Mouse (Mus musculus): Measurements from ENCODE around the gene Bpifb1. TPM values are rescaled to one million over a fixed set of nuclear protein-coding genes. Genes with fewer than 3 reads are reported as not detected.
A peak's percentile ranks its signal among the peaks of the same experiment; 100 is the strongest.
"Not testable (repeated sequence)": the region's sequence is repeated elsewhere in the genome, so short reads cannot be mapped to it uniquely, and the experiment has no call there.

The Bpifb1 gene
- not detected for total RNA-seq (2021)
- long read RNA-seq, experiment 1, result 0 reads
- long read RNA-seq, experiment 2, result 0 reads

- DNase-seq, result no peak
Measured at GRCm38 (mm10) chr2:154190546-154191258, at the start of gene Bpifb1. Gene Bpifb1, plus strand, starts transcription at chr2:154190818.

GRCm38 (mm10) chr2:154142580-154142979 lies 48.0 kb upstream of the Bpifb1 start, which contains the start of gene Bpifa1:
Gene Bpifa1, plus strand, starts transcription at chr2:154142880.
- no peak for DNase-seq

DNA sequence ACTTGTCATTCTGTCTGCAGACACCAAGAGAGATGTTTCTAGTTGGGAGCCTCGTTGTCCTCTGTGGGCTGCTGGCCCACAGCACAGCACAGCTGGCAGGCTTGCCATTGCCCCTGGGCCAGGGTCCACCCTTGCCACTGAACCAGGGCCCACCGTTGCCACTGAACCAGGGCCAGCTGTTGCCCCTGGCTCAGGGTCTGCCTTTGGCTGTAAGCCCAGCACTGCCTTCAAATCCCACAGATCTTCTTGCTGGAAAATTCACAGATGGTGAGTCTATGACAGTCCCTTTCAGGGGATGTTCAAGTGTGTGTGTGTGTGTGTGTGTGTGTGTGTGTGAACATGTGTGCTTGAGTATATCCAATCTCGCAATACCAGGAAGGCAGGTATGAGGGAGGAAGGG lies 46.9 kb upstream of the Bpifb1 start:
- no peak for DNase-seq

GRCm38 (mm10) chr2:154147496-154147895 lies 43.1 kb upstream of the Bpifb1 start:
- no peak for DNase-seq

DNA sequence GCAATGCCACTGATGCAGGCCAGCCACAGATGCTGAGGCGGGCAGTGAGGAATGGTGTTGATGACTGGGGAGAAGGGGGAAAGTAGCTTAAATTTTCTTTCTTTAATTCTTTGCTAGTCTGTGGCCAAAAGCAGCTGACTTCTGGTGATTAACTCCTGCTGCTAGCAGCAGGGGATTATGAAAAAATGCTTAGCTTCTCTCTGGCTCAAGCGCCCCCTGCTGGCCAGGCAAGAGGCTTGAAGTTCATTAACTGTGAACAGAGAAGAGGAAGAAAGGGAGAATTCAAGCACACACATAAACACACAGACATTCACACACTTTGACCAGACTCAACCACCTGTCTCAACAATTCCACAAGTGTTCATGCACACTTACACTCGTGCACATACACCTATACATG lies 32.2 kb upstream of the Bpifb1 start:
- DNase-seq, result peak; percentile 60

DNA sequence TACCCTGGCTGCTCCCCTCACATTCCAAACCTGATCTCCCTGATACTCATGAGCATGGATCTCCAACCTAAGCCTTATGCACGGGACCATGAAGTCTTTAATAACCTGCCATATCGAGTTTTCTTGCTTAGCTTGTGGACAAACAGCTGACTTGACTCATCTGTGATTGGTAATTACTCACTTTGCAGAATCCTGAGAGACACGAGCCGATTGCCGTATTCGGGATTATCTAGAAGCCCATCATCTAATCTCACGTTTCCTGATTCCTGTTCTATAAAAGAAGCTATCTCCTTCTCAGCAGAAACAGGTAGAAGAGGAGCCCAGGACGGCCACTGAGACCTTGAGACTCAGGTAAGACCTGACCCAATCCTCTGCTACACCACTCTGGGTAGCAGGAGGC lies 28.3 kb upstream of the Bpifb1 start, which contains the start of gene Bpifa5:
Gene Bpifa5 (plus strand): TSS at position 301 of the 400 bp plus-strand sequence.
- no peak for DNase-seq

DNA sequence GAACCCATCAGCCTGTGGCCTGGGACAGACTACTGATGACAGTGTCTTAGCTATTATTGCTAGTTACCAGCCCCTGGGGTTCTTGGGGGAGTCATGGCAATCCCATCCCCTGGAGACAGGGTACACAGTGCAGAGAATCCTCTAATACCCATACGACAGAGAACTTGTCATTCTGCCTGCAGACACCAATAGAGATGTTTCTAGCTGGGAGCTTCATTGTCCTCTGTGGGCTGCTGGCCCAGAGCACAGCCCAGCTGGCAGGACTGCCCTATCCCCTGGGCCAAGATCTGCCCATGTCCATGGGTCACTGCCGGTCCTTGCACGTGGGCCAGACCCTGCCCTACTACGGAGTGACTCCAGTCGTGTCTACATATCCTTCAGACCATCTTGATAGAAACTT lies 27.3 kb upstream of the Bpifb1 start:
- no peak for DNase-seq

DNA sequence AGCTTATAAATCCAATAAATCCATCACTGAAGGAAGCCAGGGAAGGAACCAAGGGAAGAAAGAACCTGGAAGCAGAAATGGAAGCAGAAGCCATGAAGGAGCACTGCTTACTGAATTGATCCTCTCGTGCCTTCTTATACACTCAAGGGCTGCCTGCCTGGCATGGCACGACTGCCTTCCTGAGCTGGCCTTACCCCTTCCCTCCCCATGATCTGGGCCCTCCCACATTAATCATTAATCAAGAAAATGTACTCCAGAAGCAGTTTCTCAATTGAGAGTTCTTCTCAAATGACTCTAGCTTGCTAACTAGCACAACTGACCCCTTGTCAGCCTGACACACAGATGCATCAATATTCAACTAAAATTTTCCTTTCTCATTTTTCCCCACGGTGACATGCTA lies 21.4 kb upstream of the Bpifb1 start:
- no peak for DNase-seq

GRCm38 (mm10) chr2:154171621-154172020 lies 19.0 kb upstream of the Bpifb1 start:
- no peak for DNase-seq

- peak; percentile 54 for DNase-seq
Measured at GRCm38 (mm10) chr2:154173313-154173712, 17.3 kb upstream of the Bpifb1 start.

GRCm38 (mm10) chr2:154181900-154182299 lies 8.7 kb upstream of the Bpifb1 start:
- not testable (repeated sequence) for DNase-seq

- DNase-seq, result not testable (repeated sequence)
Measured at GRCm38 (mm10) chr2:154183061-154183460, 7.6 kb upstream of the Bpifb1 start.

- no peak for DNase-seq
Measured at GRCm38 (mm10) chr2:154185319-154185718, 5.3 kb upstream of the Bpifb1 start.

- DNase-seq, result no peak
Measured at GRCm38 (mm10) chr2:154185748-154186147, 4.9 kb upstream of the Bpifb1 start.

GRCm38 (mm10) chr2:154187468-154187867 lies 3.1 kb upstream of the Bpifb1 start:
- DNase-seq, result peak; percentile 25

DNA sequence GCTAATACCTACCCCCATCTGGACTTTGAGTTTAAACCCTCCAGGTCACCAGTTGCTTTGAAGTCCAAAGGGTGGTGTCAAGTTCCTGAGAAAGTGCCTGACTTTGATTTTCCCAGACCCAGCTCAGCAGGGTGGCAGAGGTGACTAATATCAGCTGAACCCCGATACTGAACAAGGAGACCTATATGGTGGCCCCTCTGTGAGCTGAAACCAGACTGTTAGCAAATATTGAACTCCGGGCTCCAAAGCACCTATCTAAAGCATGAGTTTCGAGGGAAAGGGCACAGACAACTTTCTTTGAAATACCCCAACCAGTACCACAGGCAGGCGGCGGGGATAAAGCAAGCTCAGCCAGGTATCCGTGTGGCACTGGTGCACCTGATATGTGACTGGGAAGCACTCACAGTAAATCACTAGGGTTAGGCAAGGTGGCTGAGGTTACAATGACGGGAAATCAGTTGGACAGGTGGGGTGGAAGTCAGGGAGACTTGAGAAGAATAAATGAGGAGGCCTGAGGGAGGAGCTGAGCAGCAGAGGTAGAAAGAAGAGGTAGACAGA lies 662 bp upstream of the Bpifb1 start:
- no peak for DNase-seq

DNA sequence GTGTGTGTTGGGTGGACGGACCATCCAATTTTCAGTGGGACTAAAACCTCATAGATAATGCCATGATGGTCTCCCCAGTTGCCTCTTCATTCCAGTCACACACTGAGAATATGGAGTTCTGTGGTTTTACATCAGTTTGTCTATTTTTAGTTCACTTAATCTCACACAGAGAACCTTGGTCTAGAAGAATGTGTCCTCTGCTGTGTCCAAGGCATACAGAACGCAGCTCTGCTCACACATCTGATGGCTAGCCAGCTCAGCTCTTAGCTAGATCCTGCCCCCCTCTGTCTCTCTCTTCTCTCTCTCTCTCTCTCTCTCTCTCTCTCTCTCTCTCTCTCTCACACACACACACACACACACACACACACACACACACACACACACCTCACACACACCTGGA lies 1.5 kb downstream of the Bpifb1 start:
- DNase-seq, result no peak

GRCm38 (mm10) chr2:154193071-154193470 lies 2.5 kb downstream of the Bpifb1 start:
- no peak for DNase-seq

DNA sequence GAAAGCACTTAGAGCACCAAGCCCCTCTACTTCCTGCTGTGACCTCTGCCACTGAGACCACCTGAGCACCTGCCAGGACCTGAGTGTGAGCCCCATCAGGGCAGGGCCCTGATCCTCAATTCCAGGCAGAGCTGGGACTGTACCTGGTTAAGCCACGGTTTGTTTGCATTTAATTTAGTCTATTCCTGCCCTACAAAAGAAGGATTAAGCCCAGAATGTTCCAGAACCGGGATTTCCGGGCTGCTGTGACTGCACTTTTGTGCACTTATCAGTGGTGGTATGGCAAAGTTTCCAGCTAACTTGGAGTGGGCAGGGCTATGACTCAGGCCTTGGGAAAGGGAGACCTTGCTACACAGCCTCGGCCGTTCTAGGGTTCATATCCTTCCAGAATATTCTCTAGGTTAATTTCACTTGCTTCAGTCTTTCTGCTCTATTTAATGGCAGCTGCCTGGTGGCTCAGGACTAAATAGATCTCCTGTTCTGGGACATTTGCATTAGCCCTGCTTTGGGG lies 3.4 kb downstream of the Bpifb1 start:
- DNase-seq, result peak; percentile 41

- DNase-seq, result no peak
Measured at GRCm38 (mm10) chr2:154197036-154197435, 6.4 kb downstream of the Bpifb1 start.

DNA sequence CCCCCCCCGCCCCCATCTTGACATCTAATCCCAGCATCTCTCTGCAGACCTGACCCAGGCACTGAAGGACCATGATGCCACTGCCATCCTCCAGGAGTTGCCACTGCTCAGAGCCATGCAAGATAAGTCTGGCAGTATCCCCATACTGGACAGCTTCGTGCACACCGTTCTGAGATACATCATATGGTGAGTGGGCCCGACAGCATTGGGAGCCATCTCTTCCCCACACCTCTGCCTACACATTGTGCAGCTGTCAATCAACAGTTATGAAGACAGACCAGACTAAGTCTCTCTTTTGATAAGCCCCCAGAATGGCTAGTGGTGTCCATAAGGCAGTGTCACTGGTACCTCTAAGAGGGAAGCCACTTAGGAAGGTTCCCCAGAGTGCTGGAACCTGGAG lies 14.0 kb downstream of the Bpifb1 start:
- no peak for DNase-seq

GRCm38 (mm10) chr2:154206908-154207307 lies 16.3 kb downstream of the Bpifb1 start:
- peak; percentile 75 for DNase-seq

- DNase-seq, result no peak
Measured at GRCm38 (mm10) chr2:154209112-154209511, 18.5 kb downstream of the Bpifb1 start.

DNA sequence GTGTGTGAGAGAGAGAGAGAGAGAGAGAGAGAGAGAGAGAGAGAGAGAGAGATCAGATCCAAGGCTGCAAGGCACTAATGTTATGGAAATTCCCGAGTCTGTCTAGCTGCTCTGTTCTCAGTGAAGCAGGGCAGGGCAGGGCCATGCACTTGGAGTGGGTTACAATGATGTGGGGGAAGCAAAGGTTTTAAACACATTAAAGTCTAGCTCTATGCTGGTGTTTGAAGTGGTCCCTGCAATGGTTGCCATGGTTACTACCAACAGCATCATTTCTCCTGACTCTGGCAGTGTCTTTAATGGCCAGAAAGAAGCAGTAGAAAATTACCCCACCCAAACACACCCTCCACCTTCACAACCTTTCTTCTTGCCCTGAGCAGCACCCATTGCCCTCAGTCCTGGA lies 20.5 kb downstream of the Bpifb1 start:
- DNase-seq, result no peak
